Mouse (Mus musculus): ENCODE data around the gene Sdr9c7. TPM values are rescaled to one million over a fixed set of nuclear protein-coding genes. Genes with fewer than 3 reads are reported as not detected.

Gene Sdr9c7
- not detected for total RNA-seq (2023)

DNA sequence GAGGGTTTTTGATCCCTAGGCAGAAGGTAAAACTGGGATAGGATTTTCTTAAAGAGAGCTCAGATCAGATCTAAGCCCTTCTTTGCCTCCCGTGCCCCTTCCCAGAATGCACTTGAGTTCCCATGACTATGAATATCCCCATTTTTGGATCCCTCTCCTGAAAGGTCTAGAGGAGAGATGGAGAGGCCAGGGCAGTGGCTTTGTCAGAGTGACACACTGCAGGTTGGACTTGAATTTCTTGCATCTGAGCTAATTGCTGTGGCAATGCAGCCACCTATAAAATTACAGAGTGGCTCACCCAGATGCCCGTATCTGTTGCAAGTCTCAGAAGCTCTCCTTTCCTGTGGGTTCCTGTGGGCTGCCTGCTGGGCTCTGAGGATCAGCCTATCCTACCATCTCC lies at the start of gene Sdr9c7:
Gene Sdr9c7 (plus strand): TSS at position 301 of the 400 bp plus-strand sequence.

DNA sequence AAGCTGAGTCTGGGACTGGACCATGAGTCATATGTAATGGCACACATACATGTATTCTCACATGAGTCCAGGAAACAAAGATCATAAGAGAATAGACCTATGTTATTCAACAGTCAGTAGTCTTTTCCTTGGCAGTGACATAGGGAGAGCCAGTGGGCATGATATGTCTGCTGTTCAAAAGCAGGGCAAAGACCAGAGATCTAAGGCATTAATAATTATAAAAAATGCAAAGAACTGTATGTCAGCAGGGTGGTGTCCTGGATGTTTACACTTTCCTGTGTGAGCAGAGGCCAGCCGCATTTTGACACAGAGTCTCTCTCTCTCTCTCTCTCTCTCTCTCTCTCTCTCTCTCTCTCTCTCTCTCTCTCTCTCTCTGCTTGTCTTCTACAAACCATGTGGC lies 48.7 kb upstream of the Sdr9c7 start, which contains the start of gene Rdh19:
Gene Rdh19 (plus strand): TSS at position 301 of the 400 bp plus-strand sequence.

DNA sequence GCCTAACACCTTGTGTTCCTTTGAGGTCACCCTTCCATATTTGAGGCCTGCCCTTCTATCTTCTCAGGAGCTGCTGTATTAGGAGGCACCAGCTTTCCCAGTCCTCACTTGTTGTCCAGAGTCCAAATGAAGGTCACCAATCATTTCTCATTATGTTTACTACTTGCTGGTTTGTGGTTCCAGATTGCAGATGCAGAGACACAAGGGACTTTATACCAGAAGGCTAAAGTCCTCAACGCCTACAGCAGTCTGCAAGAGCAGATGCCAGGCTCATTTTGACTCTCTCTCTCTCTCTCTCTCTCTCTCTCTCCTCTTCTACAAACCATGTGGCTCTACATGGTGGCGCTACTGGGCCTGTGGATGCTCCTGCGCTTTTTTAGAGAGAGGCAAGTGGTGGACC lies 32.1 kb upstream of the Sdr9c7 start, which contains the start of gene Rdh16f2:
Gene Rdh16f2 (plus strand): TSS at position 243 of the 400 bp plus-strand sequence.

DNA sequence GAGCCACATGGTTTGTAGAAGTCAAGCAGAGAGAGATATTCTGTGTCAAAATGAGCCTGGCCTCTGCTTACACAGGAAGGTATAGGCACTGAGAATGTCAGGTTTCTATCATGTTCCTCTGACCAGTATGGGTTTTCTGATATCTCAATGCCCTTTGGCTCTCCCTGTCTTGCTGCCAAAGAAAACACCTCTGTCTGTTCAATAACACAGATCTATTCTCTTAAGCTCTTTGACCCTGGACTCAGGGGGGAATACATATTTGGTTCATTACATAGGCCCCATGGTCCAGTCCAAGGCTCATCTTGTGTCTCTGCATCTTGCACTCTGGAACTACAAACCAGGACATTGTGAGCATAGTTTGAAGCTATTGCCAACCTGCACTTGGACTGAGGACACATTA lies 9.7 kb upstream of the Sdr9c7 start, which contains the start of gene Rdh7:
Gene Rdh7 (minus strand): TSS at position 213 of the 400 bp plus-strand sequence.

Other genes with a start within 250 kb of the Sdr9c7 start
- 10 to 100 TPM in 1 of 2 experiments, 1 to 10 TPM in 1; 9.4 to 11.9 TPM for gene Nemp1, start 231.6 kb upstream of the Sdr9c7 start, total RNA-seq (2023)
- 10 to 100 TPM; 37.4 to 53.9 TPM for gene Nab2, start 229.9 kb upstream of the Sdr9c7 start, total RNA-seq (2023)
- gene Myo1a, start 193.3 kb upstream of the Sdr9c7 start, total RNA-seq (2023), result under 1 TPM; 0.15 to 0.73 TPM
- gene Tac2, start 174.0 kb upstream of the Sdr9c7 start, total RNA-seq (2023), result not detected
- 10 to 100 TPM; 11.5 to 14.0 TPM for gene Zbtb39, start 159.0 kb upstream of the Sdr9c7 start, total RNA-seq (2023)
- under 1 TPM in 1 of 2 experiments, not detected in 1; 0.15 TPM for gene Gpr182, start 146.8 kb upstream of the Sdr9c7 start, total RNA-seq (2023)
- under 1 TPM; 0.17 to 0.36 TPM for gene Rdh1, start 138.8 kb upstream of the Sdr9c7 start, total RNA-seq (2023)
- gene Rdh16f1, start 138.7 kb upstream of the Sdr9c7 start, total RNA-seq (2023), result under 1 TPM in 1 of 2 experiments, not detected in 1; 0.82 TPM
- under 1 TPM in 1 of 2 experiments, not detected in 1; 0.47 TPM for gene Rdh9, start 122.1 kb upstream of the Sdr9c7 start, total RNA-seq (2023)
- gene Rdh16, start 97.4 kb upstream of the Sdr9c7 start, total RNA-seq (2023), result not detected
- not detected for gene Rdh19, start 48.6 kb upstream of the Sdr9c7 start, total RNA-seq (2023)
- not detected for gene Rdh16f2, start 32.0 kb upstream of the Sdr9c7 start, total RNA-seq (2023)
- not detected for gene Rdh7, start 9.7 kb upstream of the Sdr9c7 start, total RNA-seq (2023)
- gene Hsd17b6, start 109.1 kb downstream of the Sdr9c7 start, total RNA-seq (2023), result not detected
- 10 to 100 TPM; 16.2 to 21.7 TPM for gene Prim1, start 116.7 kb downstream of the Sdr9c7 start, total RNA-seq (2023)
- gene Naca, start 137.1 kb downstream of the Sdr9c7 start, total RNA-seq (2023), result 100 to 1,000 TPM; 776 to 815 TPM
- 100 to 1,000 TPM; 121 to 145 TPM for gene Ptges3, start 160.4 kb downstream of the Sdr9c7 start, total RNA-seq (2023)
- 100 to 1,000 TPM; 664 to 698 TPM for gene Atp5b, start 184.8 kb downstream of the Sdr9c7 start, total RNA-seq (2023)
- gene Baz2a, start 193.1 kb downstream of the Sdr9c7 start, total RNA-seq (2023), result 100 to 1,000 TPM; 118 to 120 TPM

All from T-cell, adult 66 days (primary cell).